Mouse (Mus musculus): ENCODE measurements around the gene Smg6.

The Smg6 gene

DNA sequence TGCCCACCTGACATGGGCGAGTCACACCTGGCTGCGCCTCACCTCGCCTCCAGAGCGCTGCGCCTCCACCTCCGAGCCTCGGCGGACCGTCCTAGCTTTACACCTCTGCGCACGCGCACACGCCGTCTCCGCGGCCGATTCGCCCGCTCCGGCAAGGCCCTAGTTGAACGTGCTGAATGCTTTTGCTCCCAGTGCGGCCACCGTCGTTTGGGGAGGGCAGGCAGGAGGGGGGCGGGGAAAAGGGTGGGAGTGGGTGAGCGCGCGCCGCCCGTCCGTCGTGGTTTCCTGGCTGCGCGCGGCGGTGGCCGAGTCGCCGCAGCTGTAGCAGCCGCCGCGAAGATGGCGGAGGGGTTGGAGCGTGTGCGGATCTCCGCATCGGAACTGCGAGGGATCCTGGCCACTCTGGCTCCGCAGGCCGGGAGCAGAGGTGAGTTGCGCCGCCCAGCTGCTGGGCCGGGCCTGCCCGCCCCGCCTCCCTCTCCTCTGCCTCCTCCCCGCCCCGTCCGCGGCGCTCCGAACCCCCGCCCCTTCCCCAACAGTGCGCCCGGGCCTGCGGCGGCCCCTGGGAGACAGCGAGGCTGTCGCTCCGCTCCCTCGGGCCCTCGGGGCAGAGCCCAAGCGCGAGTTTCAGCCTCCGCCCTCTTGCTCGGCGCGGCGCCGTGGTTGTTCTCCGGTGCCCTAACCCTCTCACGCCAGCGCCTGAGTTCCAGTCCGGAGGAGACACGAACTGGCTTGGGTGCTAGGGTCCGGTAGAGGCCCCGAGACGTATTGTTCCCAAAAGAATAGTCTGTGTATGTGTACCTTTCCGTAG lies at the start of gene Smg6, which contains the start of gene Srr:
Smg6 (plus strand) TSS at position 247 of the 811 bp plus-strand sequence.
Srr (minus strand) TSS at position 372 of the 811 bp plus-strand sequence.
- peak; percentile 98 for DNase-seq (ENCODE audit: low read depth)

DNA sequence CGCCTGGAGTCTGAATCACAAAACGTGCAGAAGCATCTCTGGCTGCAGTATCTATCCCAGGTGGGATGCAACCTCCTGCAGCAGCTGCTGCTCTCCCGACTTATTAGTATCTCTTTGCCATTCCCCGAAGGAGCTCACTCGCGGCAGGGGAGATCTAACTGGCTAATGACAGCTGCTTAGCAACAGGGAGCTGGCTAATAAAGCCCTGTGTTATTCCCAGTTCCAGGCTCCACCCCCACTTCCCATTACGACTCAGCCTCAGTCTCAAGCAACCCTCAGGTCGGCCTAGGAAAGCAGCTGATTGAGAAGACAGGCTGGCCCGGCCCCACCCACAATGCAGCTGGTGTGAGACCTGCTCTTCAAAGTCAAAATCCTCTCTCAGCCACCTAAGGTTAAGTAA lies 48.8 kb upstream of the Smg6 start:
- DNase-seq (ENCODE audit: low read depth), result no peak

DNA sequence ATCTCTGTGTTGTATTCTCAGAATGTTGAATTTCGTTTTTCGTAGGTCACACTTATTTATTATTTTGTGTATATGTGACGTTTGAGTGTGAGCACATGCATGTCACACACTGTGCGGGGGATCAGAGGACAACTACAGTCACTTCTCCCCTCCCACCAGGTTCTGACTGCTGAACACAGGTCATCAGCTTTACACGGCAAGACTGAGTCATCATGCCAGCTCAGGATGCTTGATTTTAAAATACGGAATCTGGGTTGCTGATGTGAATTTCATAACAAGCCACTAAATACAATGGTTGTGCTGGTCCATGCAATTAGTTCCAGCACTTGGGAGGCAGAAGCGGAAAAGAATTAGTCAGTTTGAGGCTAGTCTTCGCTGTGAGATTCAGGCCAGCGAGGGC lies 44.6 kb upstream of the Smg6 start:
- peak; percentile 31 for DNase-seq (ENCODE audit: low read depth)

DNA sequence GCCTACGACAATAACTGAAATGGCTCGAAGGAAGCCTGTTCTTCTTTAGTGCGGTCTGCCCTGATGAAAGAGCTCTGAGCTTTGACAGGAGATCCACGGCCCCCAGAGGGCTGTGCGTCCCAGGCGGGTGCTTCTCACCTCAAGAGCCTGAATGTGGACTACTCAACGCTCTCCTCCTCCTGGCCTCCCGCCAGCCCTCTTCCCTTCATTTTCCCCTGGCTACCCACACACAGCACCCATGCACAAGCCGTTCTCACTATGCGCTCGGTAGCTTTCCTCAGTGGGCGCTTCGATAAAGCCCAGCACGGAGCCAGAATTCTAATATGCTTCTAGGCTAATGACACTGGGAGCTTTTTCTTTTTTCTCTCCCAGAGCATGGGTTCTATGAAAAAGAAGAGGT lies 43.6 kb upstream of the Smg6 start:
- no peak for DNase-seq (ENCODE audit: low read depth)

DNA sequence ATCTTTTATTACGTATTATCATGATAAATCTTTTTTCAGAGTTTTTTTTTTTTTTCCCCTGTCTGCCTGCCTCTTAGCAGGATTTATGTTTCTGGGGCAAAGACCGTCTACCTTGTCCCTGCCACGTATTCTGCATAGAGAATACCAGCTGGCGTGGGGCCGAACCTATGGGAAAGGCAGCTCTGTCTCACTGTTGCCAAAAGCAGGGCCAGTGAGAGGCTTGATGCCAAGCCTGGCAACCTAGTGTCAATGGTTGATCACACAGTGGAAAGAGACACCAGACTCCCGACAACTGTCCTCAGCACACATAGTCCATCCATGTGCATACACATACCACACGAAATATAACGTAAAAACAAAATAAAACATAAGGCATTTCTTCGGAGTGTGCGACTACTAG lies 42.5 kb upstream of the Smg6 start:
- no peak for DNase-seq (ENCODE audit: low read depth)

DNA sequence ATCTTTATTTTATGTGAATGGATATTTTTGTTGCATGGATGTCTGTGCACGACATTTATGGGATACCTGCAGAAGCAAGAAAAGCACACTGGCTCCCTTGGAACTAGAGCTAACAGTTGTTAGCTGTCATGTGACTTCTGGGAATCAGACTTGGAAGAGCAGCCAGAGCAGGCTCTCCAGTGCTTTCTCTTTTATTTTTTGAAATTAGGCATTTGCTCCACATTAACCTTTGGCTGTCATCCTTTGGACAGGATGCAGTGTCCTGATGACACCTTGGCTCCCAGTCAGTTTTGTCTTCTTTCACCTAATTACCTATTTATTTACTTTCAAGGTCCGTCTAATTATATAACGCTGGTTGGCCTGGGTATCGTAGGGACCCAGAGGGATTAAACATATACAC lies 31.0 kb upstream of the Smg6 start:
- no peak for DNase-seq (ENCODE audit: low read depth)

DNA sequence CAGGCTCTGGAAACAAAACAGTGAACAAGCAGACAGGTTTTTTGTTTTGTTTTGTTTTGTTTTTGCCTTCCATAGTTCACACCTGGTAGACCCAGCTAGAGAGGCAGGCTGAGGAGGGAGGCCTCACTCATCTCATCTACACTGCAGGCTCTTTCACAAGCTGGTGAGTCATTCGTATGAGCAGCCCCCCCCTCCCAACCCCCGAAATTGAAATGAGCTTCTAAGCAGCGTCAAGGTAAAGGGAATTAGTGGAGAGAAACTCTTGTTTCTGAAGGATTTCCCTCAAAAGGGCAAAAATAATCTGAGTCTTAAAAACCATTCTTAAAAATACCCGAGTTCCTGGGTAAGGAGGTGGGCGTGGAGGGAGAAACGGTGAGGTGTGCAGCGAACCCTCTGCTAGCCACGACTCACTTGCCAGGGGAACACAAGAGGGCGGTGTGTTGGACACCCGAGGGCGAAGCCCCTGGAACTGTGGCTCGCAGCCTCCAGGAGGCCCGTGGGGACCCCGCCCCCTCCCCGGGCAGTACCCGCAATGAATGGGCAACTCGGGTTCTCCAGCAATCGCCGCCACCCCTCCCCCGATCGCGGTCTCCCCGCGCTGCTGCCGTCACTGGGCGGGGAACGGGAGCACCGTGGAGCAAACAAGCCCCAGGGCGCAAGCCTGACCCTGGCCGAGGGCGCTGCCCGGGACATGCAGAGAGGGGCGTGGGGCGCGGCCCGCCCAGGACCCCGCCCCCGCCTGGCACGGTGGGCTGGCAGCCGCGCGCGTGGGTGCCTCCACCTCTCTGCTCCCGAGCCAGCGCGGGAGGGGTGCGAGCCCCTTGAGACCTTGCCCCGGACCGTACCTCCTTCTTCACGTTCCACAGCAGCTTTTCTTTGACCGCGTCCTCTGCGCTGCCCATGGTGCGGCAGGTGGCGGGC lies 29.4 kb upstream of the Smg6 start:
- DNase-seq (ENCODE audit: low read depth), result peak; percentile 73

DNA sequence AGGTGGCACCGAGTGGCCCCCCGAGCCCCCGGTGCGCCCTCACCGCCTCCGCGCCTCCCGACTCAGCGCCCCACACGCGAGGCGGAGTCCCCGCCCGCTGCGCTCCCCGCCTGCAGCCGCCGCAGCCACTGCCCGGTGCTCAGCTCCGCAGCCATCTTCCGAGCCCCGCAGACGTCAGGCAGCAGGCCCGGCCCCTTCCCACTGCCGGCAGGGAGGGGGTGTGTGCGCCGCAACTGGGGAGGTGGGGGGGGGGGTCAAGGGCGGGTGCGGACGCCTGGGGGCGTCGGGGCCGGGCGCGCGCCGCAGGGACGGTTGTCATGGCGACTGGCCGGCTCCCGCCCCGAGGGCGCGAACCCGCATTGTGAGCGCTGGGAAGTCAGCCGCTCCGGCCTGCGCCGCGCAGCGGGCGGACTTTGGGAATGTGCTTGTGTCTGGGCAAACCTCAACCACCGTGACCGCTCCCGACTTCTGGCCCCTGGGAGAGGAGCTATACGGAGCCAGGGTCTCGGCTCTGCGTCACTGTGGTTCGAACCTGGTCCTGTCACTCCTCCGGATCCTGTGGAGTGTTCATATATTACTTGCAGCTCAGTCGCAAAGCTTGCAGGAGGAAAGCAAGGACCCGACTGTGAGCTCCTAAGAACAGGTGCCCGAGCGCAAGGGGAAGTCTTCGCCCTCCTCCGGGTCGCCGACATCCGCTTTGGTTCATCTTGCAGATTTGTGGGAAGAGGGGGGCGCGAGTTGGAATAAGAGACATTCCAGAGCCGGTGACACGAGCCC lies 28.5 kb upstream of the Smg6 start, which contains the start of gene Sgsm2:
Sgsm2 (minus strand) TSS at position 160 of the 777 bp plus-strand sequence.
- DNase-seq (ENCODE audit: low read depth), result peak; percentile 75

DNA sequence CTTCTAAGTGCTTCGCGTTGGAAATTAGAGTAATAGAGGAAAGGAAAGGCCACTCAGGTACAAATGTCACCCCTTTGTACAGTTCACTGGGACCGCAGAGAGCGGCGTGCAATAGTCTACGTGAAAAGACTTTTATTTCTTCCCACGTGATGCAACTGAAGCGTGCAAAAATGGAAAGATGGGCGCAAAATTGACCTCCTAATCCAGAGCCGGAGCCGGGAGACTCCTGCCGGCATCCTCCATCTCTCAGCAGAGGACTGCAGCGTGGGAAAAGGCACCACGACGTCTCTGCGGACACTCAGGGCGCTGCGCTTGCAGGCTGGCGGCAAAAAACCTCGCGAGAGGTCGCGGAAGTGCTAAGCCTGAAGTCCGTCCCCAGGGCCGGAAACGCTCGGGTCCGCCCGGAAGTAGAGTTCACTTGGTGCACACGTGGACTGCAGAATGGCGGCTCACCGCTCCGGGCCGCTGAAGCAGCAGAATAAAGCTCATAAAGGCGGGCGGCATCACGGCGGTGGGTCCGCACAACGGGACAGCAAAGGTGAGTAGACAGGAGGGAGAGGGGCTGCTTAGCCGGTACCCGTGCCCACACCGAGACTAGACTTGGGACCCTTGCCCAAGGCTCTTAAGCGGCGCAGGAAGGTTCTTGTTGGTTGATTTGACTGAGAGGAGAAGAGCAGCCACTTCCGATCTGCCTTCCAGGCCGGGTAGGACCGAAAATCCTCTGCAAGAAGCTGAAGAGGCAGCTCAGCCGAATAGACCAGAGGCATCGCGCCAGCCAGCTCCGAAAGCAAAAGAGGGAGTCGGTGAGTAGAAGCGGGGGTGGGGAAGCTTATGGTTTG lies 27.7 kb upstream of the Smg6 start, which contains the start of gene Tsr1:
Tsr1 (plus strand) TSS at position 394 of the 839 bp plus-strand sequence.
- DNase-seq (ENCODE audit: low read depth), result peak; percentile 94

DNA sequence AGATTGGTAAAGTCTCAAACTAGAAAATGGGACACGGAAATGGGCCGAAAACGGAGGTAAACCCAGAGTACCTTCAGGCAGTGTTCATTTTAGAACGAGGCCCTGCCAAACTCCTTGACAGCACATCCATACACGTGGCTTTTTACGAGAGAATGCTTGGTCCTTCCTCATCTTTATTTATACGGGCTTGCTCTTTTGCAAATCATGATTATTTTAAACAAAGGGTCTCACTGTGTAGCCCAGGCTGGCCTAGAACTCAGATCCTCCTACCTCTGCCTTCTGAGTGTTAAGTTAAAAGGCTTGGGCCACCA lies 27.2 kb upstream of the Smg6 start:
- no peak for DNase-seq (ENCODE audit: low read depth)

DNA sequence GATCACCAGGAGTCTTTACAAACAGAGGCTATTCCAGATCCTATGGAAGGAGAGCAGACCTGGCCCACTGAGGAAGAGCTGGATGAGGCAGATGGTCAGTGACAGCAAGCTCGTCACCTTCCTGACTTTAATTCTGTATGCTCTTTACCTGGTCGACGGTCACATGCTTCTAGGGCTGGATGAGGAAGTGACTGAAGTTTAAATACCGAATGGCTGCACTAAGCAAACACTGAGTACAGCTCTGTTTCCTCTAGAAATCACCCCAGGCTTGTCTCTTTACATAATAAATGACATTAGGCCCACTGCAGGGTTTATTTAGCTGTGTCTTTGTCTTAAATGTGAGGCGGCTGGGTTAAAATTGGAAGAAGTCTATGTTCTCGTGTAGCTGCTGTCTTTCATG lies 24.1 kb upstream of the Smg6 start:
- DNase-seq (ENCODE audit: low read depth), result no peak

DNA sequence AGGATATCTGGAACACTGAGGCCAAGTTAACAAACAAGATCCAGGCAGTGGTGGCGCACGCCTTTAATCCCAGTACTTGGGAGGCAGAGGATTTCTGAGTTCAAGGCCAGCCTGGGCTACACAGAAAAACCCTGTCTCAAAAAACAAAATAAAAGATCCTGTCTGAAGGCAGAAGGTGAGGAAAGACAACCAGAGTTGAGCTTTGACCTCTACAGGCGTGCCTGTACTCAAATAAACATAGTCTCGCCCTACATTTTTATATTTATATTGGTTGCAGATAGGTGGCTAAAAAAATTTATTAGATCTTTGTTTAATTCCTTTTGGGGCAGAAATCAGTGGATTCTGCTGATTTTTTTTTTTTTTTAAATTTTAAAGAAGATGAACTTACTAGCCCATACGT lies 23.2 kb upstream of the Smg6 start:
- no peak for DNase-seq (ENCODE audit: low read depth)

DNA sequence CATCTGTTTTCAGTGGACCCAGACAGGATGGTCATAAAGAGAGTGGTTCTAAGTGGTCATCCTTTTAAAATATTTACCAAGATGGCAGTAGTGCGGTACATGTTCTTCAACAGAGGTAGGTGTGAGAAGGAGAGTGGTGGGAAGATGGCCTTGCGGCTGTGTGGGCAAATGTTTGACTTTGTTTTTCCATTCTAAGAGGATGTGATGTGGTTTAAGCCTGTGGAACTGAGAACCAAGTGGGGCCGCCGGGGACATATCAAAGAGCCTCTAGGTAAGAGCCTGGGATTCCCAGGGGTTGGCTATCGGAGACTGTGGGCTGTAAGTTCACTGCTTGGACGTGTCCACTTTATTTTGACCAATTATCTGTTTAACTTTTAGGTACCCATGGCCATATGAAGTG lies 17.8 kb upstream of the Smg6 start:
- DNase-seq (ENCODE audit: low read depth), result no peak

DNA sequence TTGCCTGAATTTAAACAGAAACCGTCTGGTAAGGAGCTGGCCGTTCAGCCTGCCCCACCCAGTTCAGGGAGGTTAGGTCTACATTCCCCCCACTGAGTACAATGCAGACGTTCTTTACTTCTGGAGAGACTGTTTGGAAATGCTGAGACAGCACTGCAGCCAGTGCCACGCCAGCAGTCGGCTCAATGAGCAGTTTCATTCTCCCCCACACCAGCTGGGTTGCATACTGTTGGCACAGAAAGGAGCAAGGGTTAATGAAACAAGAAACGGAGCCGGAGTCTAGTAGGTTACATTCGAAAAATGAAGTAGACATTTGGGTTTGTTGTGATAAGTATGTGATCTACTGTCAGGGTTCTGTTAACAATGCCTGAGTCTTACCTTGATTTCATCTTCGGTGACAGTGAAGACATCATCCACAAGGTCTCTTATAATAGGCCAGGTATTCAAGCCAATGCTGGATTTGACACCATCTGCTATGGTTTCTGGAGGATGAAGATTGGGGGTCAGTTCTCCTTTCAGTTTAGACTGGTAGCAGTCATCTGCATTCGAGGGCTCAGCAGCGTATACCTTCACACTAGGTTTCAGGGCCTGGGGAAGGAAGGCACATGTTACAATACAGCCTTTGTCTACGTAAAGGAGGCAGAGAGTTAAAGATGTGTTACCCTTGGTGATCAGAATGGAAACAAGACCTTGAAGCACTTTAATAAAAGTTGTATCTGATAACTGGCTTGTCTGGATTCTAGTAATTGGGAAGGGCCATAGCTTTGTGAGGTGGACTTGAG lies 16.8 kb upstream of the Smg6 start:
- no peak for DNase-seq (ENCODE audit: low read depth)

DNA sequence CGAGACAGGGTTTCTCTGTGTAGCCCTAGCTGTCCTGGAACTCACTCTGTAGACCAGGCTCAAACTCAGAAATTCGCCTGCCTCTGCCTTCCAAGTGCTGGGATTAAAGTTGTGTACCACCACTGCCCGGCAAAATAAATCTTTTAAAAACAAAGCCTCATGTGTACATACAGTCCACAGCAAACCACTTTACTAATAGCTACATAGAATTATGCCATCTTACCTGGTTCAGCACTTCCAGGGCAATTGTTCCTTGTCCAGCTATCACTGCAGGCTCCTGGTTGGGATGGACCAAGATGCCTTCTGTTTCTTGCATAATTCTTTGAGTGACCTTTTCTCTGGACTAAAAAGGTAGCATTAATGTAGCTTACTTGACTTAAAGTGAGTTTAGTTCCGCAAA lies 15.6 kb upstream of the Smg6 start:
- no peak for DNase-seq (ENCODE audit: low read depth)

DNA sequence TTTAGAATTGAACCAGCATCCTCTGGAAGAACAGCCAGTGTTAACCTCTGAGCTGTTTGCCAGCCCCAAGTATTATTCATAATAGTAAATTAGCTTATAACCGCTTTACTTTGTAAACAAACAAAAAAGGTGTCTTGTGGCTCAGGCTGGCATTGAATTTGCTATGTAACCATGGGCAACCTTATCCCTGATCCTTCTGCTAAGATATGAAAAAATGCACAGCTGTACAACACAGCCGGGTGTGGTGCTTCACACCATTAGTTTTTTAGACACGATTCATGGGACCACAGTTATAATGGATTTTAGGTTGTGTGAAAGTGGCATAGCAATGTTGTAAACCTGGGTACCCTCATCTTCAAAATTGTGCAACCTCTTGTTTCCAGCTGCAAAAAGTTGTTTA lies 13.1 kb upstream of the Smg6 start:
- DNase-seq (ENCODE audit: low read depth), result no peak

DNA sequence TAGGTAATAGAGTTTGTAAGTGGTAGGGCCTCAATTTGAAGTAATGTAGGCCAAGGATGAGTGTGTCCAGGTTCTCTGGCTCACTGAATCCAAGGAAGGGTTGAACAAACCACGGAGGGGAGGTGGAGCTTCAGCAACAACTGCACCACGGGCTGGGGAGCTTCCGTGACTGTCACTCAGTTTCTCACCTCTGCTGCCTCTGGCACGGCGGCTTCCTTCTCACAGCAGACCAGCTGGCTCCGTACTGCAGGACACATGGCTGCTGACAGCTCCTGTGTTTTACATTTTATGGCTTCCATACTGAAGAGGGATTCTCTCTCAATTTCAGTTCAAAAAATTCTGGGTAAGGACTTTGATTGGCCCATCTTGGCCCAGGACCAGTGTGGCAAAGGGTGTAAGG lies 6.4 kb upstream of the Smg6 start:
- no peak for DNase-seq (ENCODE audit: low read depth)

DNA sequence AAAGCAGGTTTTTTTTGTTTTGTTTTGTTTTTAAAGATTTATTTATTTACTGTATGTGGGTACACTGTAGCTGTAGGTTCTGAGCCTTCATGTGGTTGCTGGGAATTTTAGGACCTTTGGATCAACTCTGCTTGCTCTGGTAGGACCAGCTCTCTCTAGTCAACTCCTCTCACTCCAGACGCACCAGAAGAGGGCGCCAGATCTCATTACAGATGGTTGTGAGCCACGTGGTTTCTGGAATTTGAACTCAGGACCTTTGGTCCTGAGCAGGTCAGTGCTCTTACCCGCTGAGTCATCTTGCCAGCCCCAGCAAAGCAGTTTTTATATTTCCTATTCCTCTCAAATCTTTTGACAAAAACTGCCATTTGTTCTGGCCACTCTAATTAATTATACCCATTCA lies 1.5 kb upstream of the Smg6 start:
- peak; percentile 70 for DNase-seq (ENCODE audit: low read depth)

DNA sequence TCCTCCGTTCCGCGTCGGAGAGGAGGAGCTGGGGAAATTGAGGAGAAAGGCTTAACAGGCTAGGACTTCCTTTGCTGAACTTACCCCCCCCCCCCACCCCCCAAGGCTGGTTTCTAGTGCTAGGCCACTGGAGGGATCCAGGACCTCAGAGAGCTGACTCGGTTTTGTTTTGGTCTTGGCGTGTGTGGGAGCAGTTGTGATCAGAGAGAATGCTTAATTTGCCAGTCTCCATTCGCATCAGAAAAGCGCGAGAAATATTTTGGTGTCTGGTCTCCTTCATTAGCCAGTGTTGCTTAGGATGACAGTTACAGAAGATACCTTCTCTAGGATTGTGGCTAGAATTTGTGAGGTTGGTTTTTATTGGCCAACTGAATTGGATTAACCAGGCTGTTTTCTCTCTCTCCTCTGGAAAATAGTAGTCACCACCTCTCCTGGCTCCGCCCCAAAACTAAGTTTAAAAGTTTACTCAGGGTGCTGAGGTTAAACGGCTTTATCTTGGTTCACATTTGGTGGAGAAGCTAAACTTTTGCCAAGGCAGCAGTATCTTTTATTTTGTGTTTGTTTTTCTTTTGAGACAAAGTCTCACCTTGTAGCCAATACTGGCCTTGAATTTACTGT lies 874 bp downstream of the Smg6 start:
- peak; percentile 89 for DNase-seq (ENCODE audit: low read depth)

DNA sequence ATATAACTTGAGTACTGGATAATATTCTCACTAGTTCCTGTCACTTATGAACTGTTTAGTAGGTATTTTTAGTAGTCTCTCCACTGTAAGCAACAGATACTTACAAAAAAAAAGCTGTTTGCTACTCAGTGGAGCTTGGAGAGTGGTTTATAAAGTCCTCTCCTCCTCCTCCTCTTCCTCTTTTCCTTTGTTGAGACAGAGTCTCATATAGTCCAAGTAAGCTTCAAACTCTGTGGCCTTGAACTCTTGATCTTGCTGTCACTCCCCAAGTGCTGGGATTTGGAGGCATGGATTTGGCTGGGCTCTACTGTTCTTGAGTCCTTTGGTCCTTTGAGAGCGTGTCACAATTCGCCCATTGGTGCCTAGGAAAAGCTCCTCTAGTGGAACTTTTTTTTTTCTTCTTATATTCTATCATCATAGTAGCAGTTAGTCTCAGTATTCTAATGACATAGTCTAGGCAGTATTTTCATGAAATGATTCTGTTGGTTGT lies 1.7 kb downstream of the Smg6 start:
- peak; percentile 20 for DNase-seq (ENCODE audit: low read depth)
